Mouse (Mus musculus): Measurements from ENCODE around the gene Sptbn1.

DNA sequence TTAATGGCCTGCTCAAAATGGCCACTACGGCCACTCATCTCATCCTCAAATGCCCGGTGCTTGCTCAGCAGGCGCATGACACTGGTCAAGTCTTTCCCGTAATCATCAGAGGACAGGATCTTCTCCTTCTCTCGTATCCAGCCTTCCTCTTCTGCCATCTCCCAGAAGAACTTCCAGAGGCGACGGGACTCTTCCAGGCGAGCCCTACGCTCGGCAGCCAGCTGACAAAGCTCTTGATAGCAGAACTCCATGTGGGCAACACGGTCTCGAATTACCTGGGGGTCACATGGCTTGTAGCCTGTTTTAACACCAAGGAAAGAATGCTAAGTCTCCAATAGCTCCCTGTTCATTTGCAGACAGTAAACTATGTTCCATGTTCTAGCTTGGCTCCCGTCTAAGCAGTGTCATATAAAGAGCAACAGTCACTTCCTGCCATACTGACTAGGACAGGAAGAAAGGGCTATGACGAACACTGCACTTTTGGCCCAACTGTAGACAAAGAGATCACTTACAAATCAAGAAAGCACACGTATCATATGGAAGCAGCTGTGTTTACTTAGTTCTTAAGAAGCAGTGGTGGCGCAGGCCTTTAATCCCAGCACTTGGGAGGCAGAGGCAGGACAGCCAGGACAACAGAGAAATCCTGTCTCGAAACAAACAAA is 128.7 kb downstream of the Sptbn1 start:
- TF ChIP-seq CTCF (IDR thresholded peaks at IDR 0.05; ENCODE audit: low read depth, low read length) (no peak), GATA1 (IDR thresholded peaks at IDR 0.05; ENCODE audit: borderline replicate concordance, low read length) (no peak), GATA2 (IDR thresholded peaks at IDR 0.05; ENCODE audit: borderline replicate concordance, low read depth, low read length) (no peak), TAL1 (conservative IDR thresholded peaks at IDR 0.05; ENCODE audit: low read depth, low read length) (no peak)

All from G1E (cell line).